Mouse (Mus musculus): ENCODE measurements around the gene Copa.

GRCm38 (mm10) chr1:172072604-172073003 is 9.7 kb upstream of the Copa start:
- TF ChIP-seq CTCF (IDR thresholded peaks at IDR 0.05; ENCODE audit: low read depth, low read length) (no peak), EP300 (IDR thresholded peaks at IDR 0.05; ENCODE audit: insufficient read depth, low read depth, low read length) (no peak), POLR2A (IDR thresholded peaks at IDR 0.05; ENCODE audit: insufficient read depth, low read length) (no peak)

Data from ES-Bruce4 (cell line).